In genomic region chr10:21741575-21741974, GRCm38 (mm10) we compare ENCODE assay signal across 12 mouse cellular contexts.
DNase-seq lines count a peak whose midpoint lies in the region; ATAC-seq and TF ChIP-seq lines count a peak whose summit lies in the region.
"Had no signal": no experiment of that assay in that cellular context is flagged by ENCODE, and none has a peak within 500 bp of the region (broad histone marks: within the 10 kb centered on the region; RNA-seq: fewer than 3 reads in every experiment).

No protein-coding gene starts in this region.

- H3K27ac ChIP-seq in kidney, adult 2 months (ENCODE audit: insufficient read depth, low read depth, low read length) = no peak overlapping the region
- no peak overlapping the region for H3K27ac ChIP-seq in kidney, embryonic 15.5 days
- H3K27ac ChIP-seq: liver, embryonic 14.5 days; midbrain, embryonic 12.5 days; neural tube, embryonic 13.5 days had no signal

- no peaks in the 10 kb centered on the region for H3K36me3 ChIP-seq in kidney, adult 2 months (ENCODE audit: control insufficient read depth, insufficient read depth, low read length)
- H3K36me3 ChIP-seq in kidney, embryonic 15.5 days = no peaks in the 10 kb centered on the region
- H3K36me3 ChIP-seq: midbrain, embryonic 12.5 days; neural tube, embryonic 13.5 days had no signal

- 38% methylated on average over 8 of the region's 8 CpGs for WGBS in kidney, adult 2 months
- 51% methylated on average over 8 of the region's 8 CpGs for WGBS in kidney, embryonic 15.5 days

- no peak overlapping the region for H3K4me3 ChIP-seq in kidney, adult 2 months (ENCODE audit: insufficient read depth, low read depth, low read length)
- no peak overlapping the region for H3K4me3 ChIP-seq in kidney, embryonic 15.5 days (replicated peaks)
- H3K4me3 ChIP-seq: midbrain, embryonic 12.5 days; neural tube, embryonic 13.5 days had no signal

- peaks cover 3% of the 10 kb centered on the region for H3K4me1 ChIP-seq in kidney, adult 2 months (ENCODE audit: control insufficient read depth, insufficient read depth, low read length)
- 0 out of 2 replicates have a peak, but pooled peaks cover 7% of the 10 kb centered on the region for H3K4me1 ChIP-seq in kidney, embryonic 15.5 days
- H3K4me1 ChIP-seq: neural tube, embryonic 13.5 days had no signal

- ATAC-seq in kidney, embryonic 15.5 days (replicated peaks; ENCODE audit: low FRiP score) = no peak
- ATAC-seq in erythroid progenitor cell, adult 5-6 weeks (replicated peaks; ENCODE audit: low FRiP score, poor library complexity, severe bottlenecking) = no peak
- ATAC-seq: CD4-positive, CD25-positive, alpha-beta regulatory T cell, adult 4 months had no signal

- H3K9me3 ChIP-seq in kidney, embryonic 15.5 days (replicated peaks) = no peaks in the 10 kb centered on the region
- H3K9me3 ChIP-seq: midbrain, embryonic 12.5 days; neural tube, embryonic 13.5 days had no signal

- no peak overlapping the region for H3K4me2 ChIP-seq in kidney, embryonic 15.5 days
- H3K4me2 ChIP-seq: midbrain, embryonic 12.5 days; neural tube, embryonic 13.5 days had no signal

- DNase-seq in kidney, adult 2 months = peak; percentile 37
- peak; percentile 38 for DNase-seq in MN1 (ENCODE audit: low spot score)
- peak; percentile 43 for DNase-seq in gastrocnemius, postnatal 14 days
- DNase-seq in kidney, postnatal 36 days = peak; percentile 20 to 56
- DNase-seq in layer of hippocampus, postnatal 25 days (ENCODE audit: extremely low spot score in 1 of 2, low spot score in 1 of 2) = no peak
- DNase-seq: cerebellum, postnatal 36 days had no signal

- no peaks in the 10 kb centered on the region for H3K27me3 ChIP-seq in kidney, adult 2 months (replicated peaks; ENCODE audit: control insufficient read depth, insufficient read depth, low read length)
- H3K27me3 ChIP-seq in kidney, embryonic 15.5 days = no peaks in the 10 kb centered on the region
- H3K27me3 ChIP-seq: midbrain, embryonic 12.5 days; neural tube, embryonic 13.5 days had no signal

- no peak overlapping the region for H3K9ac ChIP-seq in kidney, embryonic 15.5 days
- H3K9ac ChIP-seq: liver, embryonic 14.5 days; midbrain, embryonic 12.5 days; neural tube, embryonic 13.5 days had no signal

- intact Hi-C loops in gastrocnemius, postnatal 14 days (cut with DNase I; ENCODE audit: low total_unique reads) = no loop called here

- TF ChIP-seq CTCF in kidney, adult 2 months (conservative IDR thresholded peaks at IDR 0.05; ENCODE audit: insufficient read depth, insufficient read length, low read depth, low read length) = no peak

- no peak for TF ChIP-seq POLR2A in kidney, adult 2 months (IDR thresholded peaks at IDR 0.05; ENCODE audit: low read depth, low read length)

Comparison
In these comparisons a context has a peak if more than half of its experiments do, and no peak if none do; other contexts are left out.
1. DNase-seq: peak in kidney, adult 2 months (single experiment), MN1 (single experiment), gastrocnemius, postnatal 14 days (single experiment) and kidney, postnatal 36 days (2 of 2); none in layer of hippocampus, postnatal 25 days (0 of 2).